Mouse (Mus musculus) stomach, postnatal 0 days (tissue): ENCODE results near the gene Wnt4.

ENCODE experiments used
- CTCF ChIP-seq: IDR thresholded peaks from 2 replicates; pipeline ENCODE4 v1.5.1; 2016; ENCODE audit warnings: antibody characterized with exemption, low read depth, mild to moderate bottlenecking, moderate library complexity
- EP300 ChIP-seq: optimal IDR thresholded peaks from 2 replicates; pipeline ENCODE3; 2016; ENCODE audit warnings: antibody characterized with exemption

GRCm38 (mm10) chr4:137300227-137300626 is 22.9 kb downstream of the Wnt4 start:
- no peak for TF ChIP-seq EP300
- TF ChIP-seq CTCF = no peak
